Mouse (Mus musculus): ENCODE results near the gene A930004D18Rik. TPM values are rescaled to one million over a fixed set of nuclear protein-coding genes. Genes with fewer than 3 reads are reported as not detected.
"Not testable (repeated sequence)": the region's sequence is repeated elsewhere in the genome, so short reads cannot be mapped to it uniquely, and the experiment has no call there.

A930004D18Rik gene
- total RNA-seq, 2 experiments from 2014 or later = 1.4 to 1.9 TPM

DNA sequence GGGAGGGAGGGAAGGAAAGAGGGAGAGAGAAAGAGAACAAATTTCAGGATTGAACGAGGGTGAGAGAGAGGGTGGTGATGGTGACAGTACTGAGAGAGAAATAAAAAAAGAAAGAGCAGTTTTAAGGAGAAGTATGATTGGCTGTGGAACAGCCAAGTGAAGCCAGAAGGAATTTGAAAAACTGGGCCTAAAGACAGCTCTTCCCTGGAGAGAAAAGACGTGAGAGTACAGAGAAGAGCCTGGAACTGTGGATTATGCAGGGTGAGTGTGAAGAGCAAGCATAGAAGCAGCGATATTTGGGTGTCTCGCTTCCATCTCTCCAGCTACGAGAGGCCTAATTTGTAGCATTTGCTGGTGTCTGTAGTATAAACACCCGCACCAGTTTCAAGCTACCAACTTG is 26.3 kb downstream of the A930004D18Rik start:
- no peak for DNase-seq

DNA sequence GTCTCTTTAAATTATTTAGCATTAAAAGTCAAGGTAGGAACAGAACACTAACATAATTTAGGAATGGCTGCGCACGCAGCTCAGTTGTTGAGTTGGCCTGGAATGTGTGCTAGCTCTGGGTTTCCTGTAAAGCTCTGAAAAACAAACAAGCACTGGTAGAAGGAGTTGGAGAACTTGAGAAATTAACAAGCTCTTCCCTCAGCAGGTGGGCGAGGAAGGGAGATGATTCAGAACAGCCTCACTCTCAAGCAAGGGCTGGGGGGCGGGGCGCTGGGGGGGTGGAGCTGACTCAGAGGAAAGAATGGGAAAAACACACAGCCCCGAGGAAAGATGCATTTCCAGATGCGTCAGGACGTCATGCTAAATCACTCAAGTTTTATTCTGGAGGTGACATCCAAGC is 32.4 kb downstream of the A930004D18Rik start:
- DNase-seq = no peak

DNA sequence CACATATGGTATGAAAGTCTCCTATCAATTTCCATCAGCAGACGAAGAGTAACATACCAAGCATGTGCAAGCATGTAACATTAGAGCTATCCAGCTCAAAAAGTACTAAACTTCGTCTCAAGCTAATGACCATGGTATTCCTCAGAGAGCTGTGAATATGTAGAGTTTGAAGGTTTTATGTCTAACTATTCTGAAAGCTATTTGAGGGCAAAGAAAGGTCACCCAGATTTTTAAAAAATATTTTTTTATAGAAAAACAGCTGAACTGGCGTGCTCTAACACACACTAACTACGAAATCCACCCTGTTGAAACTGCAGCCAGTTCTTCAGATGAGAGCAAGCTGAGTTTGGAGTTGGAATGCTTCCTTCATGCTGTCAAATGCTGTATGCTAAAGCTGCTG is 33.3 kb downstream of the A930004D18Rik start:
- no peak for DNase-seq

DNA sequence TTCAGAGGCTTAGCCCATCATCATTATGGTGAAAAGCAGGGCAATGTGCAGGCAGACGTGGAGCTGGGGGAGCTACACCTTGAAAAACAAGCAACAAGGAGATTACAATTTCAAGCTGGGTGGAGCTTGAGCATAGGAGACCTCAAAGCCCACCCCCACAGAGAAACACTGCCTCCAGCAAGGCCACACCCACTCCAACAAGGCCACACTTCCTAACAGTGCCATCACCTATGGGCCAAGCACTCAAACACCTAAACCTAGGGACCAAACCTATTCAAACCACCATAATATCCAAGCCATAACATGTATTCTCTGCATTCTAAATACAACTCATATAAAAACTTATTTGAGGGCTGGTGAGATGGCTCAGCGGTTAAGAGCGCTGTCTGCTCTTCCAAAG is 35.2 kb downstream of the A930004D18Rik start:
- DNase-seq = no peak

DNA sequence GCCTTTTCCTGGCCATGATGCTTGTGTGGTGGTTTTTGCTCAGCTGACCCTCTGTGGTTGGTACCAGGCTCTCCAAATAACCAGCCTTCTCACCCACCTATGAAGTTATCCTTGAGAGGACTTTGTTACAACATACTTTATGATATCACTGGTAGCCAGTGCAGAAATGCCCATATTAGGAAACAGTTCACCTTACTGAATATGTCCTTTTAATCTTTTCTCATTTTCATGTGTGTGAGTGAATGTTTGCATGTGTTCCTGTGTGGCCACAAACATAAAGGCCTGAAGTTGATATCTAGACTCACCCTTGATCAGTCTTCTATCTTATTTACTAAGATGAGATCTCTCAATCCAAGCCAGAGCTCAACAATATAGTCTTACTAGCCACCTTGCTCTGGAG is 40.7 kb downstream of the A930004D18Rik start, which contains the start of gene H2al2a:
Gene H2al2a, minus strand, starts transcription at position 101 of the 400 bp plus-strand sequence.
- DNase-seq = no peak

DNA sequence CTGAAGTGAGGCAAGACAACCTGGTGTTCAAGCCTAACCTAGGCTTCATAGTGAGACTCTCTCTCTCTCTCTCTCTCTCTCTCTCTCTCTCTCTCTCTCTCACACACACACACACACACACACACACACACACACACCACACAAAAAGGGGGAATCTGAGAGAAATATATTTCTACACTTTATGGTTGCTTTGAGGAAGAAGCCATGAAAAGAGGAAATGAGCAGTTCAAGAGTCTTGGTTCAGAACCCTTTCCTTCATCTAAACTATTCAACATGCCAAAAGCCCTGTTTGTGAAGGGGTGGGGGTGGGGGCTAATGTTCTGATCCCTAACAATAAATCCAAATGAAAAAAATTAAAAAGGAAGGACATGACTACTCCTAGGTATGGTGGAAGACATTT is 48.0 kb downstream of the A930004D18Rik start:
- no peak for DNase-seq

DNA sequence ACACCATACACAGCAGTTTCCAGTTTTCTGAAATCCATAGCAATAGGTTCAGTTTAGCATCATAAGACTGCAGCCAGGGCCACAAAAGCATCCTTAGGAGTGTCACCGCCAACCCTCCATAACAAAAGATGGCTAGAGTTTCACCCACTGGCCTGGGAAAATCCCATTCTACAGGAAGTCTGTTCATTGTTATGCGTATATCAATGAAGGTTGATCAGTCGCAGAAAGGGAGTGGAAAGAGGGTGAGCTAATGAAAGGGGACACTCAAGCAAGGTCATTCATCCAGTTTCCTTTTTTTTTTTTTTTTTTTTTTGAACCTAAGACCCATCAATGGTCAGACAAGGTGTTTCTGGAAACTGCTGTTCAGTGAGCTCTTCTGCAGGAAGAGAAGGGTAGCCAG is 48.4 kb downstream of the A930004D18Rik start:
- DNase-seq = no peak

DNA sequence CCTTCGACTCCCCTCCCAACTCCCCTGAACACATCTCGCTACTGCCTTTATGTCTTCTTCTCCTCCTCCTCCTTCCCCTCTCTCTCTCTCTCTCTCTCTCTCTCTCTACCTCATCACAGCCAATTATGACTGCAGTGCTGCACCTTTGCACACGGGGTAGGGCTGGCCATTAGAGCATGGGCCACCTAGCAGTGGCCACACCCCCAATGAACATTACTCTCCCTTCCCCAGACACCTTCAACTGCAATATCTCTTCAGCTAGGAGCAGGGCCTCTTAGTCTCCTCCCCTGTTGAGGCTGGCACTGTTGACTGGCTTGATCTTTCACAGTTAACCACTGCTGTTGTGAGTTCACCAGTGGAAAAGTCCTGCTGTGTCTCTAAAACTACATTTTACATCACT is 50.8 kb downstream of the A930004D18Rik start:
- no peak for DNase-seq

DNA sequence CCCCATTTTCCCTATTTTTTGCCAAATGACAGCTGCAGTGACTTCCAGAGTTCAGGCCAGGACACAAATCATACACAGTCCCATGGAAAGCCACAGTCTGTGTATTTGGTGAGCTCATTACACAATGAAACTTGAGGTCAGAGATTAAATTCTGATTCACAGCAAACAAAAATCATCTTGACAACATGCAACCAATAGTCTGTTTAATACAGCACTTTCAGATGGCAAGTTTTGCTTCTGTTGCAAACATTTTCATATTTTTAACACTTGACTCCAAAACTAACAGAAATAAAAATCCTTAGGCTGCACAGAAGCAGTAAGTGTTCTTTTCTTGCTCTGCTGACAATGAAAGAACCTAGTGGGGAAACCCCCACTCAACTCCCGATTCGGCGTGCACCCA is 52.8 kb downstream of the A930004D18Rik start:
- DNase-seq = no peak

DNA sequence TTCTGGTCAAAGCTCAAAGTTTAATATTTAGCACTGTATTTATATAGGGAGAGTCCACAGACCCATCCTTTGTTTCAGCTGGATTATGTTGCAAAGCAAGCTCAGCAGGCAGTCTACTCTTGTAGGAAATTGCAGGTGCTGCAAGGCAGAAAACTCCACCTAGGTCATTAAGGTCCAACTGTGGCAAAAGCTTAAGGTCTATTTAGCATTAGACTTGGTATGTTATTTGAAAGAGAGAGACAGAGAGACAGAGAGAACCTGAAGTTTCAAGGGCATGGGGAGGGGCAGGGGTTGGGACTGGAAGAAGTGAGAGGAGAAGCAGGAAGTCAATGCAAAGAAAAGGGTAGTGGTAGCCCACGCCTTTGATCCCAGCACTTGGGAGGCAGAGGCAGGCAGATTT is 54.8 kb downstream of the A930004D18Rik start:
- DNase-seq = no peak

DNA sequence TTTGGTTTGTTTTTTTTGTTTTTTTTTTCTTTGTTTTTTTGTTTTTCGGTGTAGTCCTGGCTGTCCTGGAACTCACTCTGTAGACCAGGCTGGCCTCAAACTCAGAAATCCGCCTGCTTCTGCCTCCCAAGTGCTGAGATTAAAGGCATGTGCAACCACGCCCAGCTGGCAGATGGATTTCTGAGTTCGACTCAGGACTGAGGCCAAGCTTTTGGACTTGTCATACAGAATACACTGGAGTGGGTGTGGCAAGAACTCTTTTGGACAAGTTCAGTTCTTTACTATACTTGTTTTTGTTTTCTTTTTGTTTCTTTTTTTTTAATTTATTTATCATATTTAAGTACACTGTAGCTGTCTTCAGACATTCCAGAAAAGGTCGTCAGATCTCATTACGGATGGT is 58.8 kb downstream of the A930004D18Rik start:
- DNase-seq = no peak

DNA sequence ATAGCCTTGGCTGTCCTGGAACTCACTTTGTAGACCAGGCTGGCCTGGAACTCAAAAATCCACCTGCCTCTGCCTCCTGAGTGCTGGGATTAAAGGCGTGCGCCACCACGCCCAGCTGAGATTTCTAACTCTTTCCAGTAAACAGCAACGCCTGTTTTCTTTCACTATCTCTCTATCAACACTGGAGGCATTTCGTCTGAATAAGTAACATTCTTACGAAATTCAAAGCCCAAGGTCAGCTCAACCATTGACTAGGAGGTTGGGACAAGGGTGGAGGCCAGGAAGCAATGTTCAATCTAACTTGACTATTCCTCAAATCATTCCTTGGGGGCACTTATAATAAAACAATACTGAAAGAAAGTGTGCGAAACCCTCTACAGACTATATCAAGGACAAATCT is 59.3 kb downstream of the A930004D18Rik start:
- not testable (repeated sequence) for DNase-seq

DNA sequence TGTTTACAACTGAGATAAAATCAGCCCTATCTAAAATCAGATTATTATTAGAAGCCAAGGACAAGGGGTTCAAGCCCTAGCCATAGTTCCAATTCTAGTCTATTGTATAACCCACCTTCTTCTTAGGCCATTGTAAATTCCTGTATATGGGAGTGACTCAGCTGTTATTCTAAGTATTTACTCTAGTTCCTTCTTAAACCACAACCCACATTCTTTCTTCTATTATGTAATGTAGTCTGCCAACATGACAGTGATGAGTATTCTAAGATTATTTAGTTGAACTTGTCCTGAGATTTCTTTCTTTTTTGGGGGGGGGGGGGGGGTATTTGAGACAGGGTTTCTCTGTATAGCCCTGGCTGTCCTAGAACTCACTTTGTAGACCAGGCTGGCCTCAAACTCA is 59.9 kb downstream of the A930004D18Rik start:
- DNase-seq = not testable (repeated sequence)

DNA sequence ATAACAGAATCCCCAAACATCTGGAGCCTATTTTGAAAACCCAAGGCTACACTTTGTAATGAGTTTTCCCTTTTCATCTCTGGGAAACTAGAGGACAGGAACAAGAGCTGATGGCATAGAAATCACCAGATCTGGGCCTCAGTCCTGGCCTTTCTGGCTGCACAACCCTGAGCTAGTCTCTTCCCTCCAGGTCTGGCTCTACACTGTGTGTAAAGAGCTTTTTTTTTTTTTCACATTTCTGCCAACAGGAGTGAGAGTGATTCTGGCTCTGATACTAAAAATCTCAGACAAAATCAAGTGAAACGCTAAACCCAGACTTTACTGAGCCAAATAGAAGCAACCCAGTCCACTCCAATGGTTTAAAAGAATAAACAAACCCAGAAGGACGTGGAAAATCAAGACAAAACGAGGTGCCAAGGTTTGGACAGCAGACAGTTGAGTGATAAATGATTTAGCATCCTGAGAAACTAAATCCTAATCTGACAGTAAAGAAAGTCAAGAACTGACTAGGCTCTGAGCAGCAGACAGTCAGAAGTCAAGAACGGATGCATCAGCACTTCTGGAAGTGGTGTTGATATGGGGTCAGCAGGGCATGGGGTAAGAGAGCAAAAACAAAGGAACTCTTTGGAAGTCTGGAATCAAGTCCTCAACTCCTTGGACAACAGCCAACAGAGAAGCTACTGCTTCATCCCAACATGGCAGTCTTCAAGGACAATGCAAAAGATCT is 61.8 kb downstream of the A930004D18Rik start:
- no peak for DNase-seq

Small RNA genes lying within 50 kb of the gene (microRNA-seq; reads per million reads assigned to microRNA genes)
- gene Mir7655 = 2.5 reads per million, percentile 3 among the genes with 10 or more reads in this experiment

Other genes with a start within 250 kb of the A930004D18Rik start
- gene H2al2a, start 40.8 kb downstream of the A930004D18Rik start, total RNA-seq (2021) = not detected
- 1 to 10 TPM; 2.8 to 4.4 TPM for gene Skida1, start 11.3 kb upstream of the A930004D18Rik start, total RNA-seq (2021)
- gene Mllt10, start 17.5 kb upstream of the A930004D18Rik start, total RNA-seq (2021) = 10 to 100 TPM; 46.8 to 47.7 TPM

Measured in adrenal gland, postnatal 36 days (tissue).